Mouse (Mus musculus) WW6 (cell line): Measurements from ENCODE around the gene Gpx2.
"Not testable (repeated sequence)": the region's sequence is repeated elsewhere in the genome, so short reads cannot be mapped to it uniquely, and the experiment has no call there.

Source experiments
- DNase-seq: peaks from one replicate; pipeline ENCODE4 v3.0.0-alpha.2; 2013; ENCODE audit warnings: low read depth, low spot score

The Gpx2 gene

GRCm38 (mm10) chr12:76805056-76805811, 9.9 kb upstream of the Gpx2 start:
- no peak for DNase-seq

GRCm38 (mm10) chr12:76803700-76804252, 8.4 kb upstream of the Gpx2 start:
- DNase-seq = no peak

- no peak for DNase-seq
Observed at GRCm38 (mm10) chr12:76803028-76803427, 7.7 kb upstream of the Gpx2 start.

GRCm38 (mm10) chr12:76798008-76798720, 2.8 kb upstream of the Gpx2 start:
- DNase-seq = no peak

GRCm38 (mm10) chr12:76796938-76797539, 1.7 kb upstream of the Gpx2 start:
- DNase-seq = no peak

- not testable (repeated sequence) for DNase-seq
Observed at GRCm38 (mm10) chr12:76792540-76792939, 2.8 kb downstream of the Gpx2 start.

- no peak for DNase-seq
Observed at GRCm38 (mm10) chr12:76790446-76791084, 4.8 kb downstream of the Gpx2 start.

- DNase-seq = no peak
Observed at GRCm38 (mm10) chr12:76784056-76784619, 11.2 kb downstream of the Gpx2 start.

- DNase-seq = no peak
Observed at GRCm38 (mm10) chr12:76780639-76781468, 14.5 kb downstream of the Gpx2 start.

GRCm38 (mm10) chr12:76779951-76780350, 15.4 kb downstream of the Gpx2 start:
- DNase-seq = no peak

GRCm38 (mm10) chr12:76778305-76779083, 16.9 kb downstream of the Gpx2 start:
- no peak for DNase-seq

GRCm38 (mm10) chr12:76777845-76778244, 17.5 kb downstream of the Gpx2 start:
- DNase-seq = no peak

- no peak for DNase-seq
Observed at GRCm38 (mm10) chr12:76776898-76777297, 18.5 kb downstream of the Gpx2 start.

GRCm38 (mm10) chr12:76775132-76775531, 20.2 kb downstream of the Gpx2 start:
- DNase-seq = no peak

- DNase-seq = no peak
Observed at GRCm38 (mm10) chr12:76774652-76775051, 20.7 kb downstream of the Gpx2 start.

- no peak for DNase-seq
Observed at GRCm38 (mm10) chr12:76771540-76771939, 23.8 kb downstream of the Gpx2 start.

GRCm38 (mm10) chr12:76770841-76771500, 24.4 kb downstream of the Gpx2 start:
- DNase-seq = no peak

- no peak for DNase-seq
Observed at GRCm38 (mm10) chr12:76765901-76766630, 29.3 kb downstream of the Gpx2 start.
